Mouse (Mus musculus) embryo, embryonic 9.5 days (tissue): ENCODE measurements around the gene Smok2a.
"Not testable (repeated sequence)": the region's sequence is repeated elsewhere in the genome, so short reads cannot be mapped to it uniquely, and the experiment has no call there.

ENCODE experiments used
- DNase-seq: peaks from one replicate; pipeline ENCODE4 v3.0.0-alpha.2; 2017; ENCODE audit errors: extremely low spot score

Gene Smok2a

DNA sequence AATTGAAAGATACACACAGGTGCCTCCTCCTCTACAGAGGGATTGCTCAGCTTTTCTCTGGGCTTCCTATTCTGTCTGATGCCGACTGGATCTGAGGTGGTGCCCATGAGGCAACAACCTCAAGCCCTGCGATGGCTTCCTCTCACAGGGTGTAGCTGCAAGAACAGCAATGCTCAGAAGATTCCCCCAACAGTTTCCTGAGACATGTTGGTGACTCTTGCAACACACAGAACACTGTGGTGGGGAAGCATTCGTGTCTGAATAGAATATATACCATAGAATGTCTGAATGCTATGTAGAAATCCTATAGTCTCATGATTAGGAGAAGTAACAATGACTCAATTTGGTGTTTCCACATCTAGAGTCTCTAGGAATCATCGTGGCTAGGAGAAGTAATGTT, 6.8 kb upstream of the Smok2a start:
- no peak for DNase-seq

DNA sequence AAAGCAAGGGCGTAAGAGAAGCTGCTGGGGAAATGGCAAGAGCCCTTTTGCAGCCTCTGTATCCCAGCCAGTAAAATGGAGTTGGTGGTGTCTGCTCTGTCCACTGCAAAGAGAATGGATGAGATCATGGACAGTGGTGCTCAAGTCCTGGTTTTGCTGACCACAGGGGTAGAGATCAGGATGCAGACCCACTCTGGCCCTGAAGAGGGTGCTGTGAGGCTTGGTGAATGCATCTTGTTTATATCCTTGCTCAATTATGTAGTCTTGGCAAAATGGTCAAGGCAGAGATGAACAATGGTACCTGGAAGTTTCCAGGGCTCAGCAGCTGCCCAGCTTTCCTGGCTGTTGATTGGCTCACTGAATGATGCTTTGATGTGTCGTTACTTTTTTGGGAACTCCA, 5.4 kb upstream of the Smok2a start:
- DNase-seq = no peak

DNA sequence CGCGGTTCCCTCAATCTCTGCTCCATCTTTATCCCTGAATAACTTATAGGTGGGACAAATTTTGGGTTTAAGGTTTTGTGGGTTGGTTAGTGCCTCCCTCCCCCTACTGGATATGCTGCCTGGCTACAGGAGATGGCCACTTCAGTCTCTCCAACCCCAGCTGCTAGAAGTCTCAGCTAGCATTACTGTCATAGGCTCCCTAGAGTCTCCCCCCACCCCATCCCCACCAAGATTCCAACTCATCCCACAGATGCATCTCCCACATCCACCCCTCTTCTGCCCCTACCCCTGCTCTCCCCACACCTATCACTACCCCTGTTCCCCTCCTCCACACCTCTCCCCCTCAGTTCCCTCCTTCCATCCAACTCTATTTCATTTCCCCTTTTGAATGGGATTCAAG, 933 bp downstream of the Smok2a start:
- not testable (repeated sequence) for DNase-seq

DNA sequence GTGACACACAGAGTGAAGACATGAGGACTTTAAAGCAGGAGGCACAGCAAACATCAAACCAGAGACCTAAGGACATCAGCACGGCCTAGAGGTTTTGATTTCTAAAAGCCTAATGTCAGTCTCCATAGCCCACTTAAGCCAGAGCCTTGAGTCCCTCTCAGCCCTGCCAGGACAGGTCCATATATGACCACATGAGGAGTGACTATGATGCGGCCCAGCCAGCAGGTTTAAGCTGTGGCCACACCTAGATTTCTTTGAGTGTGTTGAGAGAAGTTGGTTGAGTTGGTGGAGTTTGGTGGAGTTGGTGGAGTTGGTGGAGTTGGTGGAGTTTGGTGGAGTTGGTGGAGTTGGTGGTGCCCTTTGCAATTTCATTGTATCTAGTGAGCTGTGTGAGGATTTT, 9.0 kb downstream of the Smok2a start, which contains the start of gene Smok2b:
TSS of gene Smok2b (plus strand) at position 301 of the 400 bp plus-strand sequence.
- not testable (repeated sequence) for DNase-seq

DNA sequence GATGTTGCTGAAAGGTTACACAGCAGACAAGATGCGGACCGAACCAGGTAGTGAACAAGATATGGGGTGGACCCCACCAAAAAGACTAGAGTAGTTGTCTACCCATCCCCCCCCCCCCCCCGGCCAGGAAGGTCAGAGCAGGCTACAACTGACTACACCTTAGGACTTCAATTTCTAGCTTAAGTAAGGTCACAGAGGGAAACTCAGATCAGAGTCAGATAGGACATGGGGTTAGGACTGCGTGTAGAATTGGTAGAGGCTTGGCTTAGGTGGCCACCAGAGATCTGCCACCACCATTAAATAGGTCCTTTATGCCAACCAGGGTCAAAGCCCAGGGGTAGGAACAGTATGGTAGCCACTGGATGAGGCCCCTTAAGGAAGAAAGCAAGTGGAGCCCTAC, 18.5 kb downstream of the Smok2a start:
- not testable (repeated sequence) for DNase-seq

DNA sequence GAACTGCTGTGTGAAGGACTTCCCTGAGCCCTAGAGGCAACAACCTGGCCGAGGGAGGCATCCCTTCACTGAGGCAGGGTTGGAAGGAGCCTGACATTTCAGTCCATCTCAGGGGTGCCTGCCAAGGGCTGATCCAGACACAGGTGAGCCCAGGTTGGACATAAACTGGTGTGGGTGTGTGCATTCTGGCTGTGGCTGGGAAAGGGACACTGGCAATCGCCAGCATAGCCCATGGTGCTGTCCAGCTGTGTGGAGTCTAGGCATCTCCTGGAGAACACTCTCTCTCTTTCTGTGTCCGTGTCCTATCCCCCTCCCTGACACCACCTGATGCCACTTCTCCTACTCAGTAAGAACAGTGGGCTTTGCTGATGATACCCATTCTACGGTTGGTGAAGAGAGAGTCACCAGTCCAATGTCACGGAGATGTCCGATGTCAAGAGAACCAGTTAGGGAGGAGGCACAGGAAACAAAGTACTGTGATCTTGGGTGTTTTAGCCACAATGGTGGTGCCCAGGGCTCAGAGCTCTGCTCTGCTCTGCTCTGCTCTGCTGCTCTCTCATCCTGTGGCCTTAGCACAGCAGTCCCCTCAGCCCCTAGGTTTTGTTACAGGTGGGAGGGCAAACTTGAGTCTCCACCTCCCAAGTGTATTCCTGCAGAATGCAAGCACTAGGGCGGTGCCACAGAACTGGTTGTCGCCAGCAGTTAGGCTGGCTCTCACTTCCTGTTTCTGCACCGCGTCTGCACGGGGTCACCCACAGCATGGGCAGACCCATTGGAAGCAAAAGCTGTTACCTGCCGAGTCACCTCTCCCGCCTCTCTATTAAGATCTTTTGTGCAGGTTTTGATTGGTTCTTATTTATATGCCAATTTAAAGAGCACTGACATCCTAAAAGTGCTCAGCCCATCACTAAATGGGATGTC, 20.1 kb downstream of the Smok2a start:
- not testable (repeated sequence) for DNase-seq

DNA sequence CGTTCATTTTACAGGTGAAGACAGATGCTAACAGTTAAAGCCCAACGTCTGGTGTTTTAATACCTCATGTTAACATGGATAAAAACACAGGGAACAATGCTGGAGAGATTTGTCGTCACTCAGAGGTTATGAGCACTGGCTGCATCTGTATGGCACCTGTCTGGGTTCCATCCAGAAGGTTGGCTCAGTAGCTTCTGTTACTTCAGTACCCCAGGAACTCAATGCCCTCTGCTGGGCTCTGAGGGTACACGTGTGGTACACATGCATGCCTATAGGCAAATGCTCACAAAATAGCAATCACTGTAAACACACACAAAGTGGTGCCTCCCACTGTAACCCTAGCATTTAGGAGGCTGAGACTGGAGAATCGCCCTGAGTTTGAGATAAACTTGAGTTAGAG, 33.8 kb downstream of the Smok2a start:
- not testable (repeated sequence) for DNase-seq
